Mouse (Mus musculus) G1E (cell line): ENCODE results near the gene Gphn.

Experiments
- CTCF ChIP-seq: IDR thresholded peaks from 2 replicates; pipeline ENCODE4 v1.5.1; 2012; ENCODE audit warnings: low read depth, low read length, inconsistent platforms, mixed read lengths
- GATA1 ChIP-seq: IDR thresholded peaks from 2 replicates; pipeline ENCODE4 v1.6.1; 2012; ENCODE audit warnings: borderline replicate concordance, low read length, inconsistent platforms, mixed read lengths
- GATA2 ChIP-seq: IDR thresholded peaks from 2 replicates; pipeline ENCODE4 v1.6.1; 2012; ENCODE audit warnings: low read depth, low read length, inconsistent platforms, borderline replicate concordance
- POLR2AphosphoS5 ChIP-seq: IDR thresholded peaks from 2 replicates; pipeline ENCODE4 v1.6.1; 2012; ENCODE audit warnings: low read depth, low read length, inconsistent platforms; ENCODE audit not compliant: insufficient replicate concordance
- TAL1 ChIP-seq: conservative IDR thresholded peaks from 2 replicates; pipeline ENCODE4 v1.6.1; 2012; ENCODE audit warnings: low read depth, low read length, inconsistent platforms, mixed read lengths

DNA sequence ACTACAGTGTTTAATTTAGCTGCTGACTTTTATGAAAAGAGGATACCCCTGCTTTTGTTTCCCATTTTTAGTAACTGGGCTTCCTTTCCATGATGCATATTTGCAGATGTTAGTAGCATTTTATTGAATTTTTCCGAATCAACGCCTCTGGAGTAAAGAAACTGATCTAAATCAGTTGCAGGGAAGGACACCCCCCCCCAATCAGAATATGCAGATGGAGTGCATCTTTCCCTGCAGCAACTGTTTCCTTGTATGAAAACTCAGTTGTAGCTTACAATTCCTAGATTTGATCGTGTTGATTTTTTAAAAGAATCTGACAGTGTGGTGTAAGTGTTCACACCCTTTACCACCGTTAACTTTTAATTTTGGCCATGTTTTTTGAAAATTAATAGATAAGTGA lies 2.0 kb downstream of the Gphn start:
- TF ChIP-seq CTCF (no peak), POLR2AphosphoS5 (no peak), GATA1 (no peak), TAL1 (no peak), GATA2 (no peak)
